Mouse (Mus musculus) neutrophil, adult 5-6 weeks (primary cell): ENCODE measurements around the gene Gadd45b. TPM values are rescaled to one million over a fixed set of nuclear protein-coding genes. Genes with fewer than 3 reads are reported as not detected.
A peak's percentile ranks its signal among the peaks of the same experiment; 100 is the strongest.

Source experiments
- ATAC-seq: fragments of 151-379, 151-347 bp; 2 replicates; pipeline ENCODE4 v1.8.0; 2017; ENCODE audit warnings: mild to moderate bottlenecking, moderate TSS enrichment; ENCODE audit not compliant: insufficient number of reproducible peaks, poor library complexity, low FRiP score, severe bottlenecking; ENCODE audit errors: extremely low read depth
- total RNA-seq: library from RNA; stranded (forward); fragments of 200-1000 nt; gene quantifications from 2 replicates; pipeline ENCODE4 v1.2.3, GENCODE M21; 2017

Gene Gadd45b
- total RNA-seq = 59.9 and 63.2 TPM in 2 replicates

DNA sequence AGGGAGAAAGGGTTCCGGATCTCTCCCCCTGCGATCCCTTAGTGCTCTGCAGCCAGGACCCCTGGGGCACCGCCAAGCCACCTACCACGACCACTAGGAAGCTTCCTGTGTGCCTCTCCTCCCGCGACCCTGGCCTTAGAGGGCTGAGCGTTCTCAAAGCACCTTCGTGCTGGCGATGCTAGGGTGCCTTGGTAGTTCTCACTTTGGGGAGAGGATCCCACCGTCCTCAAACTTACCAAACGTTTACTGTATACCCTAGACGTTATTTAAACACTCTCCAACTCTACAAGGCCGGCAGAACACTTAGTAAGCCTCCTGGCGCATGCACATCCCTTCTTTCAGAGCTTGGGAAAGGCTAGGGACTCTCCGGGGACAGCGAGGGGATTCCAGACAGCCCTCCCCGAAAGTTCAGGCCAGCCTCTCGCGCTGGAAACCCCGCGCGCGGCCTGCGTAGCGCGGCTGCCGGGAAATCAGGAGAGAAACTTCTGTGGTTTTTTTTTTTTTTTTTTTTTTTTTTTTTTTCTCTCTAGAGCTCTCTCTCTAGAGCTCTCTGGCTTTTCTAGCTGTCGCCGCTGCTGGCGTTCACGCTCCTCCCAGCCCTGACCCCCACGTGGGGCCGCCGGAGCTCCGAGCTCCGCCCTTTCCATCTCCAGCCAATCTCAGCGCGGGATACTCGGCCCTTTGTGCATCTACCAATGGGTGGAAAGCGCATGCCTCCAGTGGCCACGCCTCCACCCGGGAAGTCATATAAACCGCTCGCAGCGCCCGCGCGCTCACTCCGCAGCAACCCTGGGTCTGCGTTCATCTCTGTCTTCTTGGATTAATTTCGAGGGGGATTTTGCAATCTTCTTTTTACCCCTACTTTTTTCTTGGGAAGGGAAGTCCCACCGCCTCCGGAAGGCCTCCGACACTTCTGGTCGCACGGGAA lies at the start of gene Gadd45b:
TSS of gene Gadd45b (plus strand) at position 775 of the 928 bp plus-strand sequence.
- ATAC-seq = peak; percentile 82

DNA sequence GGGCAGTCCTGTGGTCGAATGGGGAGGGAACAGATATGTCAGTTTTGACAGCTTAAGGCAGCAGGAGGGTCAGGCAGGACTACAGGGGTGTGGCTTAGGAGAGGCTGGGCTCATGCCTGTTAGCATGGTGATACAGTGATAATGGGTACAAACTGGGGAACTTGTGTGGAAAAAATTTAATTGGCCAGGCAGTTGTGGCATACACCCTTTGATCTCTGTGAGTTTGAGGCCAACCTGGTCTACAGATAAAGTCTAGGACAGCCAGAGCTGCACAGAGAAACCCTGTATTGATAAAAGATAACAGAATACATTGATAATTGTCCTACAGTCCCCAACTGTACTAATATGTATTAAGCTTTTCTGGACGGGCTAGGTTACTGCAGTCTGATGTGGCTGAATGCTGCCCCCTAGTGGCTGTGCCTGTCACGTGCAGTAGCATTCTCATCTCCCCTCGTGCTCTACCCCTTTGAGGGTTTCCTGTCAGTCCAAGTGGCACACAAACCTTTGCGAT lies 49.7 kb upstream of the Gadd45b start:
- peak; percentile 71 for ATAC-seq

DNA sequence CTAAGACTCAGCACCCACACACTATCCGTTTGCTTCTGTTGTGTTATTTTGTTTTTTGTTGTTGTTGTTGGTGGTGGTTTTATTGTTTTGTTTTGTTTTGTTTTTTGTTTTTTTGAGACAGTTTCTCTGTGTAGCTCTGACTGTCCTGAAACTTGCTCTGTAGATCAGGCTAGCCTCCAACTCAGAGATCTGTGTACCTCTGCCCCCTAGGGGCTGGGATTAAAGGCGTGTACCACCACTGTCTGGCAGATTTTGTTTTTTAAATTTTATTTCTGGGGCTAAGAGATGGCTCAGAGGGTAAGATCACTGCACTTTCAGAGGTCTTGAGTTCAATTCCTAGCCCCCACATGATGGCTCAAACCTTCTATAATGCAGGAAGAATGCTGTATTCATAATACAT lies 49.0 kb upstream of the Gadd45b start:
- no peak for ATAC-seq

DNA sequence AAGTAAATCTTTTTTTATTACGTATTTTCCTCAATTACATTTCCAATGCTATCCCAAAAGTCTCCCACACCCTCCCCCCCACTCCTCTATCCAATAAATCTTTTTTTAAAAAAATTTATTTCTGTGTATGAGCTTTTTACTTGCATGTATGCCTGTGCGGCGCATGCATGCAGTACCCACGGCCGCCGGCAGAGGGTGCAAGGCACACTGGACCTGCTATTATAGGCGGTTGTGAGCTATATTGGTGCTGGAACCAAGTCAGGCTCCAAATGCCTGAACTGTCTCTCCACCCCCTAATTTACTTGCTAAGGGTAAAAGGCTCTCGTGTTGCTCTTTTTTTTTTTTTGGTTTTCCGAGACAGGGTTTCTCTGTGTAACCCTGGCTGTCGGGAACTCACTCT lies 48.6 kb upstream of the Gadd45b start:
- peak; percentile 49; the same call in 1 of the 2 replicates for ATAC-seq

DNA sequence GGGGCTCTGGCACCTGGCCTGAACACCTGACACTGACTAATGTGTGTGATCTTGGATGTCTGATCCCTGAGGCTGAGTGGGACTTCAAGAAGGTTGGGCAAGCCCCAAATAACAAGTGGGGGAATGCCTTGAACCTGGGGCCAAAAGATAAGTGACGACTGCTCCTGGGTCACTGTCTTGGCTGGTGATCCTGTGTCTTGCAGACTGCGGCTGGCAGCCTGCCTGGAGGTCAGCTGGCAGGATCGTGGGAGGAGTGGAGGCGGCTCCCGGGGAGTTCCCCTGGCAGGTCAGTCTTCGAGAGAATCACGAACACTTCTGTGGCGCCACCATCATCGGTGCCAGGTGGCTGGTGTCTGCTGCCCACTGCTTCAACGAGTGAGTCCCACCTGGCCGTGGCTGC lies 42.7 kb upstream of the Gadd45b start:
- ATAC-seq = no peak

DNA sequence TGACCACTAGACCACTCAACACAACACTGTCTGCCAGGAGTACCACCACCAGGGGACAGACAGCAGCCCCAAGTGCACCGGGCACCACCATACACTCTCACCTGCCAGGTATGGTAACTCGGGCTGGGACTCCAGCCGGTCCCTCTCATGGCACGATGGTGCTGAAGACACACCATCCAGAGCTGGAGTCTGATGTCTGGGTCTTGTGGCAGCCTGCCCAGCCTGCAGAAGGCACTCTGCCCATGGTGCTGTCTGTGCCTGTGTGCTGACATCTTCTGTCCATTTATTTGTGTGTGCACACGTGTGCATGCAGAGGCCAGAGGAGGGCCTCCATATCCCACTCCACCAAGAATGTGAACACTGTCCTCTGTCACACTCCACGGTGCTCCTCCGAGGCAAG lies 34.8 kb upstream of the Gadd45b start:
- ATAC-seq = no peak

DNA sequence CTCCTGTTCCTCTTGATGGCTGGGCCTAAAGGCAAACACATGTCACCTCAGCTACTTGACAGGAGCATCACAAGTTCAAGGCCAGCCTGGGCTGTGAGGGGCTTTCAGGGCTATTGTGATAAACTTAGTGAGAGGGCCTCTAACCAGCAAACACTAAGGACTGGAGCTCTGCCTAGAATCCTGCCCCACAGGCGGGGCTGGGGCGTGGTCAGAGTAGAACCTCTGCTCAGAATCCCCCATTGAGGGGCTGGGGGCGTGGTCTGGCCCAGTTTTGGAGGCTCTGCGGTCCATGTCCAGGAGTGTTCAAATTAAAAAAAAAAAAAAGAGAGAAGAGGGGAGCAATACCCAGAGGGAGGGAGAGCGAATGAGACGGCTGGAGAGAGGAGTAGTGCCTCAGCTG lies 34.2 kb upstream of the Gadd45b start:
- ATAC-seq = no peak

DNA sequence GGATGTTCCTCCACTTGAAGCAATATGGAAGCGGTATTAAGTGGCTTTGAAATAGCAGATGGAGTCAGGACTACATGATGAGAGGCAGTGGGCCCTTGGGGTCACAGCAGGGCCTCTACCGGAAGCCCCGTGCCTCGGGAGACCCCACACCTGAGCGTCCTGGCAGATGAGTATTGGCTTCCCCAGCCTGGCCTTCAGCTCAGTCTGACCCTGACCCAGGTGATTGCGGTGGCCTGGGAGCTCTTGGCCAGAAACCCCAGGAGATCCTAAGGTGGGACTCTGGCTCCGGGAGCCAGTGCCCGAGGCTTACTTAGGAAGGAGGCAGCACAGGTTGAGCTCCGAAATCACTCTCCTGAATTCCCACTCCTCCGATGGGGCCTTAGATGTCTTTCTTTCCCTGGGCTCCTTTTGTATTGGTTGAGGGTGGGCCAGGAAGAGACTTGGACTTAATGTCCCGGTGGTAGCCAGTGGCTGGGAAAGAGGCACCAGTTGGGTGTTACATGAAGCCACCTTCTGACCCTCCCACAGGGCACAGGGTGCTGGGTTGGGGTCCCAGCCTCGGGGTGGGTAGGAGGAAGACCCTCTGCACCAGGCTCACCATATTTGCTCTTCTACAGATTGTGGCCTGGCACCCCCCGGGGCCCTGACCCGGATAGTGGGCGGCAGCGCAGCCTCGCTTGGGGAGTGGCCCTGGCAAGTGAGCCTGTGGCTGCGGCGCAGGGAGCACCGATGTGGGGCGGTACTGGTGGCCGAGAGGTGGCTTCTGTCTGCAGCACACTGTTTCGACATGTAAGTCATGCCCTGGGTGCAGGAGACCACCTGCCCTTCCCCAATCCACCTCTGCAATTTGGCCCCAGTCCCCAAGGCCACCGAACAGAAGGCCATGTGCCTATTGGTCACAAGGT lies 33.0 kb upstream of the Gadd45b start:
- ATAC-seq = no peak

DNA sequence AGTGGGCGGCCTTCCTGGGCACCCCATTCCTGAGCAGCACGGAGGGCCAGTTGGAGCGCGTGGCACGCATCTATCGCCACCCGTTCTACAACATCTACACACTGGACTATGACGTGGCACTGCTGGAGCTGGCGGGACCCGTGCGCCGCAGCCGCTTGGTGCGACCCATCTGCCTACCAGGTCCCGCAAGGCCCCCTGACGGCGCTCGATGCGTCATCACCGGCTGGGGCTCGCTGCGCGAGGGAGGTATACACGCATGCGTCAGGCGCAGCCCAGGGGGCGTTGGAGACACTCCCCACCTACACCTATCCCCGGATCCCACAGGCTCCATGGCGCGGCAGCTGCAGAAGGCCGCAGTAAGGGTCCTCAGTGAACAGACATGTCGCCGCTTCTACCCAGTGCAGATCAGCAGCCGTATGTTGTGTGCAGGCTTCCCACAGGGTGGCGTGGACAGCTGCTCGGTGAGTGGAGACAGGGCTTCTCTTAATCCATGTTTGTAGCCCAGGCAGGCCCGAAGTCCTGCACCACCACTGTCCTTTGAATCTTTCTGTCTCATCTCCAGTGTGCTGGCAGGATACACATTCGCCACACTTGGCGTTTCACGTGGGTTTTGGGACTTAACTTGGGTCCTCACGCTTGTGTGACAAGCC lies 31.9 kb upstream of the Gadd45b start:
- ATAC-seq = no peak

DNA sequence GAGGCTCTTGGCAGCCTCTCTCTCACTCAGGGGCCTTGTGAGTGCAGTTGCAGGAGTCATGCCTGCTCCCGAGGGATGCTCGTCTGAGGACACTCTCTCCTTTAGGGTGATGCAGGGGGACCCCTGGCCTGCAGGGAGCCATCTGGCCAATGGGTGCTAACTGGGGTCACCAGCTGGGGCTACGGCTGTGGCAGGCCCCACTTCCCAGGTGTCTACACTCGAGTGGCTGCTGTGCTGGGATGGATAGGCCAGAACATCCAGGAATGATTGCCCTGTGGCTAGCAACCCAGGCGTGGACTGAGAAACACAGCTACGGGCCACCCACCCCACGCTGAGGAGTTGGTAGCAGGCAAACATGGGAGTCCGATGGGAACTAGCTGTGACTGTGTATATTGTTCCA lies 30.8 kb upstream of the Gadd45b start:
- no peak for ATAC-seq

DNA sequence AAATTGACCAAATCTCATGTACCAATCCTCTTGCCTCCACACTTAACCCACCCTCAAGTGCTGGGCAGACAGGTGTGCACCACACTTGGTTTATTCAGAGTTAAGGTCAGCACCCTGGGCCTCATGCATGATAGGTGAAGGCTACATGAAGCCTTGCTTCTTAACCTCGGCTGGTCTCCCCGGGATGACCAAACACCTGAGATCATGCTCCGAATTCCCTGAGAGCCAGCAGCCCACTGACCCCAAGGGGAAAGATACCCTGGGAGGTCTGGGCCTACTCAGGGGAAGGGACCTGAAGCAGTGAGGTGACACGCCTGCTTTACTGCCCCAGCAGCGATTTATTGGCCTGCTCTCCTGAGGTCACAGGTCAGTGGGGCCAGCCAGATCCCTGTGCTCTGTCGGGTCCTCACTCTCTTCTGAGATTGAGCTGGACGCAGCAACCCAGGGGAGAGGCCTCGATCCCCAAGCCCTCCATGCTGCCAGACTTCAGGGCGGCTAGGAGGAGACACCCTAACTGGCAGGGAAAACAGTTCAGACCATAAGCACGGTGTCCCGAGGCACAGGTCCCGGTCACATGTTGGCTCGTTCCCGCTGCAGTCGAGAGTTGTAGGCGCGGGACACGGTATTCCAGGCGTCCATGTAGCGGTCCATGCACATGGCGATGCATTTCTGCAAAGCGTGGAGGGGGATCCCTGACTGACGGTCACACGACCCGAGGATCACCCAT lies 30.1 kb upstream of the Gadd45b start:
- ATAC-seq = no peak

DNA sequence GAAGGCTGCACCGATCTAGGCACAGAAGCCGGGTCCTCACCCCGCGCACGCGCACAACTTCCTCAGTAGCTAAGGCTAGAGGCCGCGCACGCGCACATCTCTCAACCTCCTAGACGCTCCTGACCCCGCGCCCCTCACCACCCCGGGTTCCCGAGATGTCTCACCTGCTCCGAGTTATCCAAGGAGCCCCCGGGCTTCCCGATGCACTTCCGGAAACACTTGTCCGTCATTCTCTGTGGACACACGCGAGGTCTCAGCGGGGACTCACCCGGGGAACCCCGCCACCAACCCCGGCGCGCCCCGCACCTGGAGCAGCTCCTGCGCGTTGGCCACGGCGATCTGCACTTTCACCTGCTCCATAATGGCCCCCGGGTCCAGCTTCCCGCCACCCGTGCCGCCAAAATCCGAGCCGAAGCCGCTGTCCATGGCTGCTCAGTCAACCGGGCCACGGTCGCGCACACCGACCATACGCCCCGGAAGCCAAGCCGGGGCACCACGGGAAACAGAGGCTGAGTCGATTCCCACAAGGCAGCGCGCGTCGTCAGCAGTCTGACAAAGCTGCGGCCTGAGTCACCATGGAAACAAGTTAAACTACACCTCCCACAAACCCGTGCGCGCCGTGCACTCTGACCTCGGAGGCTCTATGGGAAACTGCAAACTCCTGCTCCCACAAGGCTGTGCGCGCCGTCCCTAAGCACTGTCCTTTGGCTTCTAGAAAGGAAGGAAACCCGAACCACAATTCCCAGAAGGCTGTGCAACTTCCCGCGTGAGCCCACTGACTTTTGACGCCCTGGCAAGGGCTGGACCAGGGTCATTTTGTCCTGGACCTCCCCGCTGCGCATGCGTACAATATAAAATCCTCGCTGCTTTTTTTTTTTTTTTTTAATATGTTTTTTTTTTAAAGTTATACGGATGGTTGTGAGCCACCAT lies 29.3 kb upstream of the Gadd45b start, which contains the start of gene Timm13:
TSS of gene Timm13 (minus strand) at position 652 of the 930 bp plus-strand sequence.
- peak; percentile 91 for ATAC-seq

DNA sequence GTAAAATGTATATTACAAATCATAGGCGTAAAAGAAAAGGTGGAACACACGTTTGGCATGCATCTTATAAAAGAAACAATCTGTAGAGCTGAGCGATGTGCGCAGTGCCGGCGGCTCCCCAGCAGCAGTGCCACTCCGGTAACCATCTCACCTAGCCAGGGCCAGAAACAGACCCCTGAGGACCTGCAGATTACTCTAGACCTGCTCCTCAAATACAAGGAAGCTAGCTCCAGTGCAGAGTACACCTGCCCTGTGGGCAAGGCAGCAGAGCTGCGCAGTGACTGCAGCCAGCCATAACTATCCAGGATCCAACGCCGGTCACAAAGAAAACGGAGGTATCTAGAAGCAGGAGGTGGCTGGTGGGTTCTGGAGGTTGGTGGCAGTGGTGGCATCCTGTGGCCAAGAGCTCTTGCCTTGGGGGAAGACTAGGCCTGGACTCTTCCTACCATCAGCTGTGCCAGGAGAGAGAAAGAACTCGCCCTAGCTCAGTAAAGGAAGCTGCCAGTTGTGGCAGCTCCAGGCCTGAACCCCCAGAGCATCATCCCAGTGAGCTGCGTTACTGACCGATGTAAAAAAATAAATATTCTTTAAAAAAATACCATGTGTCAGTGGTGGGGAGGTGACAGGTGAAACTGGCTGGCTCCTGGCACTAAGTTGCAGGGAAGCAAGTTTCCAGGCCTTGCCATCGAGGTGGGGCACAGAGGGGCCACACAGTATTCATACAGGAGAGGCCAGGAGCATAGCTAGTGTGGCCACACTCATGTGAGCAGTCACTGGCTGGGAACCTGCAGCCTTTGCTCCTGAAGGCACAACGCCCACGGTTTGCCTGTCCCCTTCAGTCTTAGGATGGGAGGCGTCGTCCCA lies 28.2 kb upstream of the Gadd45b start:
- ATAC-seq = no peak

DNA sequence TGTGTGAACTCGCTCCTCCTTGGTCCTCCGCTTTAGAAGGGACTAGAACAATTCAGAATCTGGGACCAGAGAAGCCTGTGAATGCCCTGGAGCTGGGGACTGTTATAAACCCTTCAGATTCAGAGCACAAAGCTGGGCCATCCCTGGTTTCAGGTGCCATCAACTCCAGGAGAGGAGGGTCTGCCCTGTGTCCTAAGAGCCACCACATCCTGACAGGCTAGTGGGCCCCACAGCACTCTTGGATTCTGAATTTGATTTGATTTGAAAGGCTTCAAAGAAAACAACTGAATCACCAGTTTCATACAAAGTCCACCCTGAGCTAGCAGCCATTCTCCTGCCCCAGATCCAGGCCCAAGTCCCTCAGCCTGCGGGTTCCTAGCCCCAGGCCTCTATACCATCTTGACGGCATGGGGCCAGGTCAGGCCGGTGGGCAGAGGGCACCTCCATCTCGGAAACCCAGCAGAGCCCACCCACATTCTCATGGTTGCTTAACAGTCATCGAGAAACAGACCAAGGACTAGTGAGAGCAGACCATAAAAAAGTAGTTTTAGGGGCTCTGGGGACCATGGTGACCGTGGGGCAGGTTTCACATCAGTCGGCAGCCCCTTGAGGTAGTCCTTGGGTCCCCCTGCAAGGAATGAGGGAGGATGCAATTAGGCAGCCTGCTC lies 27.5 kb upstream of the Gadd45b start:
- no peak for ATAC-seq

DNA sequence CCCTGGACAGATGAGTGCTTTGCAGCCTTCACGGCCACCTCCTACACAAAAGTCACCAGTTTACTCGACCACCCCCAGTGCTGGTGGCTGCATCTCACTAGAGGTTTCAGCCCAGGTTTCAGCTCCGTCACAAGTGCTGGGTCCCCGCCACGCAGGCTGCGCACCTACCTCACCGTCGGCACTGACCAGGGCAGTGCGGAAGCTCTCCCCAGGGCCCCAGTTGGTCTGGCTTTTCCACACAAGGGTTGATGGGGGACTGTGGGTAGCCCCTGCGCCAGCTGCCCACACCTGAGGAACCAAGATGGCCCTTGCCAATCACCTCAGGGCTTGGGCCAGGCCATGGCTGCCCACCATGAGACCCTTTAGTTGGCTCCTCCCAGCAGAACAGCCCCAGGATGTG lies 26.6 kb upstream of the Gadd45b start:
- no peak for ATAC-seq
